Mouse (Mus musculus) neural tube, embryonic 11.5 days (tissue): Measurements from ENCODE around the gene 2410137M14Rik. TPM values are rescaled to one million over a fixed set of nuclear protein-coding genes. Genes with fewer than 3 reads are reported as not detected.

Source experiments
- ATAC-seq: fragments of 200-750 bp; cut with Nextera tagmentation; 2 replicates; pipeline ENCODE4 v1.8.0; 2017; ENCODE audit warnings: moderate number of reproducible peaks, mild to moderate bottlenecking, moderate TSS enrichment, moderate library complexity; ENCODE audit not compliant: insufficient read depth, low FRiP score, low TSS enrichment
- DNase-seq: peaks from one replicate; pipeline ENCODE4 v3.0.0-alpha.2; 2015; ENCODE audit warnings: low spot score
- H3K27ac ChIP-seq: fragments of 300-500 bp; sonication (generic); 2 replicates; pipeline ENCODE4 v1.5.1; 2014; ENCODE audit warnings: low read depth, mild to moderate bottlenecking, low read length
- H3K27me3 ChIP-seq: fragments of 300-500 bp; sonication (generic); 2 replicates; pipeline ENCODE4 v1.6.1; 2014; ENCODE audit warnings: mild to moderate bottlenecking, low read length, mixed read lengths; ENCODE audit not compliant: control insufficient read depth, insufficient read depth
- H3K36me3 ChIP-seq: fragments of 300-500 bp; sonication (generic); 2 replicates; pipeline ENCODE4 v1.6.1; 2014; ENCODE audit warnings: mild to moderate bottlenecking, low read length, moderate library complexity, mixed read lengths; ENCODE audit not compliant: control insufficient read depth, insufficient read depth
- H3K4me1 ChIP-seq: fragments of 300-500 bp; sonication (generic); 2 replicates; pipeline ENCODE4 v1.6.1; 2014; ENCODE audit warnings: low read length, mixed read lengths; ENCODE audit not compliant: control insufficient read depth, insufficient read depth
- H3K4me2 ChIP-seq: fragments of 300-500 bp; sonication (generic); 2 replicates; pipeline ENCODE4 v1.6.1; 2014; ENCODE audit warnings: low read depth, mild to moderate bottlenecking, moderate library complexity
- H3K4me3 ChIP-seq: fragments of 300-500 bp; sonication (generic); 2 replicates; pipeline ENCODE4 v1.5.1; 2014; ENCODE audit warnings: low read depth, low read length
- H3K9ac ChIP-seq: fragments of 300-500 bp; sonication (generic); 2 replicates; pipeline ENCODE4 v1.6.1; 2014; ENCODE audit warnings: mild to moderate bottlenecking, low read length
- H3K9me3 ChIP-seq: fragments of 300-500 bp; sonication (generic); 2 replicates; pipeline ENCODE4 v1.6.1; 2016; ENCODE audit warnings: low read length; ENCODE audit not compliant: control insufficient read depth
- WGBS: fragments of 180-500 bp; shearing (Covaris S2); extraction: QIAGEN DNeasy Blood & Tissue Kit; methylation state at CpG from one replicate; pipeline ENCODE4 v1.1.7; 2014; 5-methylcytosine and 5-hydroxymethylcytosine counted together
- polyA plus RNA-seq: library from polyadenylated mRNA; unstranded; fragments of >200 nt; fragmentation: Nextera tagmentation; extraction: Ambion mirVana; gene quantifications from 2 replicates; pipeline ENCODE4 v1.2.1, GENCODE M21; 2014

2410137M14Rik gene
- polyA plus RNA-seq, 1 experiment from 2014 or later = not detected

- H3K4me1 ChIP-seq = no peaks in the 10 kb centered on the region
- H3K4me3 ChIP-seq = no peak overlapping the region
- H3K9ac ChIP-seq = no peak overlapping the region
- DNase-seq (no peak), ATAC-seq (no peak)
- H3K27ac ChIP-seq = no peak overlapping the region
- no peak overlapping the region for H3K4me2 ChIP-seq
- no peaks in the 10 kb centered on the region for H3K27me3 ChIP-seq
- no peaks in the 10 kb centered on the region for H3K9me3 ChIP-seq
- whole genome bisulfite sequencing = 81% methylated on average over 1 of the region's 1 CpGs
- H3K36me3 ChIP-seq = no peaks in the 10 kb centered on the region
Observed at GRCm38 (mm10) chr17:36966875-36967274, 14.2 kb downstream of the 2410137M14Rik start.

DNA sequence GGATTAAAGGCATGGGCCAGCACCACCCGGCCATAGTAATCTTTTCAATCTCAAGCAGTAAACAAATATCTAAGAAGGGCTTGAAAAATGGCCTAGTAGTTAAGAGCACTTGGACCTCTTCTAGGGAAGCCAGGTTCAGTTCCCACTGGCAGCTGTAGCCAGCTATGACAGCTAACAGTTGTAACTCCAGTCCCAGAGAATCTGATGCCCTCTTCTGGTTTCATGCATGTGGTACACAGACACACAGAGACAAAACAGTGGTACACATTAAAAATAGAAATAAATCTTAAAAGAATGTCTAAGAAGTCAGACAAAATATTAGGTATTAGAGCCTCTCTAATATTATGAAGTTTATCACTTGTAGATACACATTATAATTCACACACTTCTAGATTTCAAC, 19.9 kb downstream of the 2410137M14Rik start:
- H3K9me3 ChIP-seq = no peaks in the 10 kb centered on the region
- no peak for DNase-seq
- no peaks in the 10 kb centered on the region for H3K27me3 ChIP-seq
- no peak overlapping the region for H3K27ac ChIP-seq
- H3K9ac ChIP-seq = no peak overlapping the region
- H3K4me2 ChIP-seq = no peak overlapping the region
- no peak for ATAC-seq
- H3K36me3 ChIP-seq = no peaks in the 10 kb centered on the region
- 82% methylated on average over 1 of the region's 1 CpGs for WGBS
- H3K4me1 ChIP-seq = peaks cover 11% of the 10 kb centered on the region
- H3K4me3 ChIP-seq = no peak overlapping the region

DNA sequence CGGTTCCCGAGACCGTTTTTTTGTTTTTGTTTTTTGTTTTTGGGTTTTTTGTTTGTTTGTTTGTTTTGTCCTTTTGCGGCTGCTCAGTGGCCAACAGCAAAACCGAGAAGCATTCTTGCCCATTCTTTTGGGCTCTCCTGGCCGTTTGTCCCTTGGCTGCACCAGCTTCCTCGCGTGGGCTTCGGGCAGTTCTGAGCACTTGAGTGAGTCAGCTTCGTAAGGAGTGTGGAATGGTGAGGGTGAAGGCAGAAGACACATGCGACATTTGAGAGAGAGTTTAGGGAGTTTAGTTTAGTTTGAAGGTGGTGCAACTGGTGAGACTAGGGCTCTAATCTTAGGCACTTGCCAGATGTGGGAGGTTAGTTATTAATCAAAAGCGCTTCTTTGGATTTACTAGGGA, 22.2 kb downstream of the 2410137M14Rik start:
- H3K27me3 ChIP-seq = no peaks in the 10 kb centered on the region
- no peaks in the 10 kb centered on the region for H3K9me3 ChIP-seq
- H3K4me2 ChIP-seq = peak overlapping the region; percentile 81
- no peak overlapping the region for H3K27ac ChIP-seq
- H3K4me3 ChIP-seq = peak overlapping the region; percentile 74
- H3K4me1 ChIP-seq = peaks cover 11% of the 10 kb centered on the region
- H3K36me3 ChIP-seq = no peaks in the 10 kb centered on the region
- DNase-seq (no peak), ATAC-seq (0 out of 2 replicates have a peak, but pooled peaks have one; percentile 13)
- H3K9ac ChIP-seq = peak overlapping the region; percentile 76
- WGBS = 13% methylated on average over 12 of the region's 12 CpGs

DNA sequence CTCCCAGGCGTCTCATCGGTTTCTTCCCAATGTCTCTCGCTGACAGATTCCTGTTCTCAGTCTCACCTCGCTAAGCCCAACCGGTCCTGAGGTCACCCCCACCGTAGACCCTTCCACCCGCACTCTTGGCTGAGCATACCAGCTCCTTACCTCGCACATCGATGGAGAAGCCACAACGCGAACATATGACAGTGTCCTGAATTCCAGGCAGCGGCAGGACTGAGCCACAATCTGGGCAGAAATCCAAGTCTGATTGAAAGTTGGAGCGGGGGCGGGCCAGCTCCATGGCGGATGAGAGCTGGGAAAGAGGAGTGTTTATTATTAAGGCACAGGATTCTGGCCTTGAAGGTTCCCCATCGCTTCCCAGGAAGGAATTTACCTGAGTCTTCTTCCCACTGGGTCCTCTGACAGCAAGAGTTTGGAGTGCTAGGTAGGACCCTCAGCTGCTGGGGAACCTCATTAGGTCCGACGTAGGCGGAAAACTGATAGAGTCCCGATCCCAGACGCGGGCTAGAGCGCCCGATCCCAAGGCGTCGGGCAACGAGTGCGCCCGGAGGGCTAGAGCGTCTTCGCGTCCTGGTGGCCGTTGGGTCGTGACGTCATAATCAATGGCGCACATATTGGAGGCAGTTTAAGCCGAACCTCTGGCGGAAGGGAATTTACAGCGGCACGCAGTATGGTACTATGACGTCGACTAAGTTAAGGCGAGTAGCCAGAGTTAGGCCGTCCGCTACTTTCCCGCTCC, 22.9 kb downstream of the 2410137M14Rik start, which contains the start of the genes Znrd1 and Znrd1as:
Gene Znrd1 (minus strand): TSS at position 561 of the 745 bp plus-strand sequence.
Gene Znrd1as (plus strand): TSS at position 594 of the 745 bp plus-strand sequence.
- Histone ChIP-seq H3K9me3 (no peaks in the 10 kb centered on the region), H3K27me3 (no peaks in the 10 kb centered on the region), H3K4me2 (peak within 1 kb of the TSS; percentile 81), H3K4me1 (peaks cover 11% of the 10 kb centered on the region), H3K4me3 (peak within 1 kb of the TSS; percentile 74), H3K27ac (no peak within 1 kb of the TSS), H3K9ac (peak within 1 kb of the TSS; percentile 76), H3K36me3 (no peaks in the 10 kb centered on the region)
- under 1% methylated on average over 46 of the region's 46 CpGs for WGBS
- DNase-seq = peak; percentile 98
- peak; percentile 97 for ATAC-seq

DNA sequence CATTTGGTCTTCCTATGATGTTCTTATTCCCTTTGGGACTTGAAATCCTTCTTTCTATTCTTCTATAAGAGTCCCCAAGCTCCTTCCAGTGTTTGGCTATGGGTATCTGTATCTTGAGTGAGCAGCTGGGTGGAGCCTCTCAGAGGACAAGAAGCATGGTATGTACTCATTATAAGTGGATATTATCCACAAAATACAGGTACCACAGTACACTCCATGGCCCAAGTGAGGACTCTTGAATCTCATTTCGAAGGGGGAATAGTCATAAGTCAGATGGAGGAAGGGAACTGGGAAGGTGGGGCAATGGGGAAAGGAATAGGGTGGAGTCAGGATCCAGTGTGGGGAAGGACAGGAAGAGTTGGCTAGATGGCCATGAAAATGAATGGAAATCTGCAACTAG, 28.0 kb downstream of the 2410137M14Rik start:
- WGBS = 83% methylated on average over 1 of the region's 1 CpGs
- Histone ChIP-seq H3K36me3 (peaks cover 2% of the 10 kb centered on the region; the same call in 1 of the 2 replicates), H3K9ac (no peak overlapping the region), H3K27ac (no peak overlapping the region), H3K4me3 (no peak overlapping the region), H3K4me2 (no peak overlapping the region), H3K27me3 (no peaks in the 10 kb centered on the region), H3K9me3 (no peaks in the 10 kb centered on the region), H3K4me1 (peaks cover 15% of the 10 kb centered on the region)
- DNase-seq = no peak
- ATAC-seq = no peak

DNA sequence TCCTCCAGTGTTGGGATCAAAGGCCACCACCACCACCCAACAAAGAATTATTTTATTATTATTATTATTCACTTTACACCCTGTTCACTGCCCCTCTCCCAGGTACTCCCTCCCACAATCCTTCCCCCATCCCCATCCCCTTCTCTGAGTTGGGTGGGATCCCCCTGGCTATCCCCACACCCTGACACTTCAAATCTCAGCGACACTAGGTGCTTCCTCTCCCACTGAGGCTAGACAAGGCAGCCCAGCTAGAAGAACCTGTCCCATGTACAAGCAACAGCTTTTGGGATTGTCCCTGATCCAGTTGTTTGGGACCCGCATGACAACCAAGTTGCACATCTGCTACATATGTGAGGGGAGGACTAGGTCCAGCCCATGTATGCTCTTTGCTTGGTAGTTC, 28.4 kb downstream of the 2410137M14Rik start:
- no peaks in the 10 kb centered on the region for H3K27me3 ChIP-seq
- no peak for ATAC-seq
- H3K4me1 ChIP-seq = peaks cover 13% of the 10 kb centered on the region
- no peak overlapping the region for H3K4me2 ChIP-seq
- H3K9ac ChIP-seq = no peak overlapping the region
- peaks cover 2% of the 10 kb centered on the region; the same call in 1 of the 2 replicates for H3K36me3 ChIP-seq
- H3K4me3 ChIP-seq = no peak overlapping the region
- 91% methylated on average over 2 of the region's 2 CpGs for WGBS
- H3K9me3 ChIP-seq = no peaks in the 10 kb centered on the region
- H3K27ac ChIP-seq = no peak overlapping the region
- DNase-seq = no peak

GRCm38 (mm10) chr17:36950981-36951947, 29.8 kb downstream of the 2410137M14Rik start, which contains the start of gene Ppp1r11:
TSS of gene Ppp1r11 (minus strand) at chr17:36951741.
- ATAC-seq = peak; percentile 94
- Histone ChIP-seq H3K4me3 (peak within 1 kb of the TSS; percentile 64), H3K9me3 (no peaks in the 10 kb centered on the region), H3K9ac (peak within 1 kb of the TSS; percentile 63), H3K4me2 (peak within 1 kb of the TSS; percentile 74), H3K27ac (peak within 1 kb of the TSS; percentile 76), H3K4me1 (peaks cover 11% of the 10 kb centered on the region; the same call in 1 of the 2 replicates), H3K27me3 (no peaks in the 10 kb centered on the region; the same call in 1 of the 2 replicates), H3K36me3 (peaks cover 2% of the 10 kb centered on the region; the same call in 1 of the 2 replicates)
- 3% methylated on average over 36 of the region's 36 CpGs for WGBS
- DNase-seq = peak; percentile 97

DNA sequence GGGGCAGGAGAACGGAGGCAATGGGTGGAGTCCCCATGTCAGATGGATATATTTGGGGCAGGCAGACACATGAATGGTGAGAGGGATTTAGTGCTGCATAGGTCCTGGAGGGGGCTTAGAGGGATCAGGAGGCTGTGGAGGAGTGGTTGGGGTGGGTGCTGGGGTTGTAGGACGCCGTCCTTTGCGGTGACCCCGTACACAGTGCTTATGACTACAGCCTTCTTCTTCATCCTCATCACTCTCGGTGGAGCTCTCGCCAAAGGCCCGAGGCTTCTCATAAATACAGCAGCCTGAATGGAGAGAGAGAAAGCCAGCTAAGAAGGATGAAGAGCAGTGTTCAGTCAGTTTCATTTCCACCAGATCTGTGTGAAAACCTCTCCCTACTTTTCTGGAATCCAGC, 31.8 kb downstream of the 2410137M14Rik start:
- Histone ChIP-seq H3K4me3 (no peak overlapping the region), H3K36me3 (peaks cover 2% of the 10 kb centered on the region; the same call in 1 of the 2 replicates), H3K9ac (no peak overlapping the region), H3K27ac (no peak overlapping the region), H3K4me1 (peaks cover 11% of the 10 kb centered on the region; the same call in 1 of the 2 replicates), H3K4me2 (no peak overlapping the region), H3K9me3 (no peaks in the 10 kb centered on the region), H3K27me3 (peaks cover 11% of the 10 kb centered on the region; the same call in 1 of the 2 replicates)
- ATAC-seq (no peak), DNase-seq (no peak)
- WGBS = 90% methylated on average over 8 of the region's 8 CpGs
